Mouse (Mus musculus) MEL (cell line): ENCODE measurements around the gene Carnmt1.

Experiments
- CTCF ChIP-seq, 3 experiments: IDR thresholded peaks in 2 of 3; conservative IDR thresholded peaks in 1 of 3; 2 replicates each; pipeline ENCODE4 v1.5.1; 2011 to 2012; ENCODE audit warnings: low read length in 3 of 3, low read depth in 2 of 3, mild to moderate bottlenecking in 2 of 3, improper control_type of control experiment in 1 of 3, inconsistent platforms in 1 of 3, mixed read lengths in 1 of 3, moderate library complexity in 1 of 3; ENCODE audit not compliant: control insufficient read depth in 1 of 3, insufficient read depth in 1 of 3, poor library complexity in 1 of 3, severe bottlenecking in 1 of 3
- MAZ ChIP-seq: IDR thresholded peaks from 2 replicates; pipeline ENCODE4 v1.6.1; 2012; ENCODE audit warnings: low read depth, mild to moderate bottlenecking, inconsistent platforms, low read length, improper control_type of control experiment
- TCF12 ChIP-seq: IDR thresholded peaks from 2 replicates; pipeline ENCODE4 v1.6.1; 2014; ENCODE audit warnings: low read depth, mild to moderate bottlenecking, inconsistent platforms, low read length, improper control_type of control experiment, moderate library complexity

GRCm38 (mm10) chr19:18643411-18643810, 27.2 kb upstream of the Carnmt1 start:
- TF ChIP-seq TCF12 (no peak), MAZ (no peak), CTCF (IDR thresholded peaks at IDR 0.05 in 2 of 3, conservative IDR thresholded peaks at IDR 0.05 in 1 of 3; ENCODE audit: control insufficient read depth in 1 of 3, insufficient read depth in 1 of 3, low read depth in 2 of 3, low read length in 3 of 3, poor library complexity in 1 of 3, severe bottlenecking in 1 of 3) (no peak)
